Mouse (Mus musculus): ENCODE measurements around the gene Lamc2.

The Lamc2 gene

GRCm38 (mm10) chr1:153185828-153186803 lies at the start of gene Lamc2:
Gene Lamc2 (minus strand): TSS chr1:153186447.
- peak; percentile 80 for DNase-seq (ENCODE audit: low read depth, low spot score)

- no peak for DNase-seq (ENCODE audit: low read depth, low spot score)
Observed at GRCm38 (mm10) chr1:153235576-153235975, 49.3 kb upstream of the Lamc2 start.

- DNase-seq (ENCODE audit: low read depth, low spot score): no peak
Observed at GRCm38 (mm10) chr1:153231681-153232080, 45.4 kb upstream of the Lamc2 start.

- DNase-seq (ENCODE audit: low read depth, low spot score): no peak
Observed at GRCm38 (mm10) chr1:153227916-153228315, 41.7 kb upstream of the Lamc2 start.

- peak; percentile 81 for DNase-seq (ENCODE audit: low read depth, low spot score)
Observed at GRCm38 (mm10) chr1:153227096-153227495, 40.8 kb upstream of the Lamc2 start.

- no peak for DNase-seq (ENCODE audit: low read depth, low spot score)
Observed at GRCm38 (mm10) chr1:153225786-153226725, 39.8 kb upstream of the Lamc2 start.

GRCm38 (mm10) chr1:153224331-153224730 lies 38.1 kb upstream of the Lamc2 start:
- DNase-seq (ENCODE audit: low read depth, low spot score): no peak

GRCm38 (mm10) chr1:153219376-153219775 lies 33.1 kb upstream of the Lamc2 start:
- DNase-seq (ENCODE audit: low read depth, low spot score): peak; percentile 80

- peak; percentile 86 for DNase-seq (ENCODE audit: low read depth, low spot score)
Observed at GRCm38 (mm10) chr1:153216516-153216915, 30.3 kb upstream of the Lamc2 start.

GRCm38 (mm10) chr1:153215676-153216075 lies 29.4 kb upstream of the Lamc2 start:
- peak; percentile 65 for DNase-seq (ENCODE audit: low read depth, low spot score)

GRCm38 (mm10) chr1:153210992-153211391 lies 24.7 kb upstream of the Lamc2 start:
- DNase-seq (ENCODE audit: low read depth, low spot score): no peak

GRCm38 (mm10) chr1:153210198-153210597 lies 24.0 kb upstream of the Lamc2 start:
- no peak for DNase-seq (ENCODE audit: low read depth, low spot score)

GRCm38 (mm10) chr1:153202195-153202594 lies 15.9 kb upstream of the Lamc2 start:
- no peak for DNase-seq (ENCODE audit: low read depth, low spot score)

GRCm38 (mm10) chr1:153201448-153201847 lies 15.2 kb upstream of the Lamc2 start:
- DNase-seq (ENCODE audit: low read depth, low spot score): no peak

- DNase-seq (ENCODE audit: low read depth, low spot score): no peak
Observed at GRCm38 (mm10) chr1:153197316-153197850, 11.1 kb upstream of the Lamc2 start.

- DNase-seq (ENCODE audit: low read depth, low spot score): no peak
Observed at GRCm38 (mm10) chr1:153192945-153193344, 6.7 kb upstream of the Lamc2 start.

GRCm38 (mm10) chr1:153192379-153192778 lies 6.1 kb upstream of the Lamc2 start:
- DNase-seq (ENCODE audit: low read depth, low spot score): no peak

- peak; percentile 45 for DNase-seq (ENCODE audit: low read depth, low spot score)
Observed at GRCm38 (mm10) chr1:153191943-153192329, 5.7 kb upstream of the Lamc2 start.

GRCm38 (mm10) chr1:153191237-153191942 lies 5.1 kb upstream of the Lamc2 start:
- DNase-seq (ENCODE audit: low read depth, low spot score): peak; percentile 55

- no peak for DNase-seq (ENCODE audit: low read depth, low spot score)
Observed at GRCm38 (mm10) chr1:153188081-153188480, 1.8 kb upstream of the Lamc2 start.
